Mouse (Mus musculus) megakaryocyte progenitor cell, adult 5-6 weeks (primary cell): Measurements from ENCODE around the gene Coq3. TPM values are rescaled to one million over a fixed set of nuclear protein-coding genes. Genes with fewer than 3 reads are reported as not detected.

Experiments
- total RNA-seq, 2 experiments: library from RNA; stranded (forward) in 1 of 2; stranded (reverse) in 1 of 2; fragments of 157-497, 149-512 nt in 1 of 2; fragments of 200-1000 nt in 1 of 2; gene quantifications; 2 replicates each; pipeline versions ENCODE4 v1.2.3 to v1.2.4; 2015 to 2017

Gene Coq3
- total RNA-seq, 2 experiments from 2014 or later, result 8.2 to 14.0 TPM

Other genes with a start within 250 kb of the Coq3 start
- gene Prdm13, start 193.7 kb upstream of the Coq3 start, total RNA-seq (2015), result not detected in 2 replicates
- not detected in 2 replicates for gene Prdm13, start 193.7 kb upstream of the Coq3 start, total RNA-seq (2017)
- gene Ccnc, start 152.0 kb upstream of the Coq3 start, total RNA-seq (2015), result 35.2 and 38.4 TPM in 2 replicates
- gene Ccnc, start 152.0 kb upstream of the Coq3 start, total RNA-seq (2017), result 29.7 and 39.3 TPM in 2 replicates
- gene Usp45, start 112.5 kb upstream of the Coq3 start, total RNA-seq (2015), result 19.7 and 22.7 TPM in 2 replicates
- gene Usp45, start 112.5 kb upstream of the Coq3 start, total RNA-seq (2017), result 11.0 and 14.8 TPM in 2 replicates
- gene Tstd3, start 112.5 kb upstream of the Coq3 start, total RNA-seq (2015), result 9.5 and 11.7 TPM in 2 replicates
- gene Tstd3, start 112.5 kb upstream of the Coq3 start, total RNA-seq (2017), result 7.1 and 13.2 TPM in 2 replicates
- gene Pnisr, start 32.1 kb upstream of the Coq3 start, total RNA-seq (2015), result 85.0 and 160 TPM in 2 replicates
- gene Pnisr, start 32.1 kb upstream of the Coq3 start, total RNA-seq (2017), result 74.3 and 115 TPM in 2 replicates
- gene Faxc, start 51.7 kb downstream of the Coq3 start, total RNA-seq (2015), result not detected in 2 replicates
- 0.17 TPM in 1 of 2 replicates, not detected in the other for gene Faxc, start 51.7 kb downstream of the Coq3 start, total RNA-seq (2017)